Mouse (Mus musculus) thymus, postnatal 4 days (tissue): ENCODE measurements around the gene Dlg1.
"Not testable (repeated sequence)": the region's sequence is repeated elsewhere in the genome, so short reads cannot be mapped to it uniquely, and the experiment has no call there.

Experiments used
- DNase-seq: peaks from one replicate; pipeline ENCODE4 v3.0.0; 2021

The Dlg1 gene

DNA sequence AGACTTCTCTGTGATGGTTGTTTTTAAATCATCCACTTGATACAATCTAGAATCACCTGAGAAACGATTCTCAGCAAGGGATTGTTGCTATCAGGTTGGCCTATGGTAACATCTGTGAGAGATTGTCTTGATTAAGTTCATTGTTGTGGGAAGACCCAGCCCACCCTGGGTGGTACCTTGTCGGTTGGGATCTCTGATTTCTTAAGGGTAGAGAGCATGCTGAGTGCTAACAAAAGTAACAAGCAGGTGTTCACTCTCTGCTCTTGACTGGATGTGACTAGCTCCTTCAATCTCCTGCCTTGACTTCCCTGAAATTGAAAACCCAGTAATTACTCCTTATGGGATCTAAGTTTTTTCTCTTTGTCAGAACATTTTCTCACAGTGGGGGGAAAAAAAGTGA, 5.7 kb upstream of the Dlg1 start:
- no peak for DNase-seq

DNA sequence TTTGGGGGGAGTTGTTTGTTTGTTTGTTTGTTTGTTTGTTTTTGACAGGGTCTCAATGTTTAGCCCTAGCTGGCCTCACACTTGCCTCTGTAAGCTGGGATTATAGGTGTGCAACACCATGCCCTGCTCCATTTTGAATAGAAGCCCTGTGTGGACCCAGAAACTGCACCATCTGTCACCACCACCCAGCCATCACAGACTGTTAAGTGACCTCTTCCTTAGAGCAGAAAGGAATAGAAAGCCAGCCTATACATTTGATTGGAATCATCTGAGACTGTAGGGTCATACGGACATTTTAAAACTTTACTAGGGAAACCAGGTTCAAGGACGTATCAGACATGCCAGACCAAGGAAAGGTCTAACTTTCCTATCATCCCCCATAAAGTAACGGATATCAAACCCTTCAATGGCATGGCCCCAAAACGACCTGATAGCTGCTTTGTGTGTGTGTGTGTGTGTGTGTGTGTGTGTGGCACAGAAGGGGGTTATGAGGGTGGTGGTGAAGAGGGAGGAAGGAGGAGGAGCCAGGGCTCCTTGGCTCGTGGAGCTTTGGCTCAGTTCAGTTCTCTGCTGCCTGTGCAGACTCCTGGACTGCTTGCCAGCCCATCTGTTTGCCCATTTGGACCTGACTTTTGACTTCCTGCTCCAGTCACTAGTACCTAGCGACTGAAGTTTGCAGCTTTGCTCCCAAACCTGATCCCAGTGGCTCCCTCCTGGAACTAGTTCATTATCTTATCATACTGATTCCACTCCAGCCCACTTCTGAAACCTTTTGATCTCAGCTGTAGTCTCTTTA, 4.5 kb upstream of the Dlg1 start:
- no peak for DNase-seq

DNA sequence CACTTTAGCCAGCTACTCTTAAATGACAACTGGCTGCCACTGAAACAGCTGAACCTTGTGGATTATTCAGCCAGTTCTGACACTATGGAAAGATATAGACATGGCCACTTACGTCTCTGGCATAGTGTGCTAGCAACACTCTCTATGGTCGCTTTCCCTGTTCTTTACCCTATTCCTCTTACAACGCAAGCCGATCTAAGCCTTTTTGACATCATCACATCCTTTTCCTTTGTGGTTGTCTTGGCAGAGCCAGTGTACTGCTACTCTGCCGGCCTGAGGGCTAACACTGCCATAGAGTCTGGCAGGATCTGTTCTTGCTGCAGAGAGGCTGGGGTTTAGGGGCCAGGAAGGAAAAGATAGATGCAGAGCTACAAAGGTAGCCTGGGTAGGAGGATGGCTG, 3.8 kb upstream of the Dlg1 start:
- no peak for DNase-seq

DNA sequence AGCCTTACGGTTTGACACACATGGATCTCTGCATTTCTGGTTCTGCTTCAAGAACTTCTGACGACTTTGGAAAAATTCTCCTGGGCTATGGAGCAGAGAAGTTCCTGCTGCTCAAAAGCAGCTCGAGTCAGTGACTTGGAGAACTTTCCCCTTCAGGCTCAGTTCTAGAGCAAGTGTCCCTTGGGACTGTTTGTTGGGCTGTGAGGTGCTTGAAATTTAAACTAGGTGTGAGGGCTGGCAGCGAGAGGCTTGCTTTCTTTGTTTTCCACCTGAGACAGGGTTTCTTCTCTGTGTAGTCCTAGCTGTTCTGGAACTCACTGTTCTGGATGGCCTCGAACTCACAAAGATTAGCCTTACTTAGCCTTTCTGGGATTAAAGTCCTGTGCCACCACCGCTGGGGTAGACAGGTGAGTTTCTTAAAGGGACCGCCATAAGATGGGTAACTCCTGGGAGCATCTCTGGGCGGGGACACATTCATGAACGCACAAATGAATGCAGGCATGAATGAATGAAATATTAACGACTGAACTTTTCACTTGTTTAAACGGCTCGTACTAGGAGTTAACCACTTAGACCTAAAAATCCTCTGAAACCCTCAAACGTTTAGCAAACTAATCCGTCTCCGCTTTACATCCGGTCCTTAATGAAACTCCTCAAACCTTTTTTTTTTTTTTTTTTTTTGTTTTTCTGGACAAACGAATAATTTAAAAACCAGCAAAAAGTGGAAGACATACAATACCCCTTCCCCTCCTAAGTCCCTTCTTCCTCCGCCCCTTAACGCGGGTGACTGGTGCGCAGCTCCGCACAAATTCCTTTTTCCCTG, 476 bp upstream of the Dlg1 start:
- DNase-seq = no peak

DNA sequence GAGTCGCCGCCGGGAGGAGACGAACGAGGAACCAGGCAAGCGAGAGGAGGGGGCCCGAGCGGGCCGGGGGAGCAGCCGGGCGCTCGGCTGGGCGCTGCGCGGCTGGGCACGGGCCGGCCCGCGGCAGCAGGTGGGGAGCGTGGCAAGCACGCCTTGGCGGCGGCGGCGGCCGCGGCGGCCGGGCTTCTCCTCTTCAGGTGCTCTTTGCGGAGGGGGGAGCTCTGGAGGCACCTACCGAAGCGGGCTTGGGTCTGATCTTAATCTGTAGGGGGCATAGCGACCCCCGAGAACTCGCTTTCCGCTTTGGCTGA, 999 bp downstream of the Dlg1 start:
- peak; percentile 67 for DNase-seq

DNA sequence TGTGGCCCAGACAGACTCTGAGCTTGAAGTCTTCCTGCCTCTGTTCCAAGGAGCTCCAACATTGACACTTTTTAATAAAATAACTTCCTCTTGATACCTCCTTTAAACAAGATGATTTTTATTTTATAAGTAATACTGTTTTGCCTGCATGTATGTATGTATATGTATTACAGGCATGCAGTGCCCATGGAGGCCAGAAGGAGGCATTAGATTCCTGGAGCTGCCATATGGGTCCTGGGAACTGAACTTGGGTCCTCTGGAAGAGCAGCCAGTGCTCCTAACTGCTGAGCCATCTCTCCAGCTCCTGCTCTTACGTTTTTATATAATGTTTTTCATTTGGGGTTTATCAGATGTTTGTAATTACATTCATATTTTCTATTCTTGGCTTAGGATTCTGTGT, 9.0 kb downstream of the Dlg1 start:
- DNase-seq = no peak

DNA sequence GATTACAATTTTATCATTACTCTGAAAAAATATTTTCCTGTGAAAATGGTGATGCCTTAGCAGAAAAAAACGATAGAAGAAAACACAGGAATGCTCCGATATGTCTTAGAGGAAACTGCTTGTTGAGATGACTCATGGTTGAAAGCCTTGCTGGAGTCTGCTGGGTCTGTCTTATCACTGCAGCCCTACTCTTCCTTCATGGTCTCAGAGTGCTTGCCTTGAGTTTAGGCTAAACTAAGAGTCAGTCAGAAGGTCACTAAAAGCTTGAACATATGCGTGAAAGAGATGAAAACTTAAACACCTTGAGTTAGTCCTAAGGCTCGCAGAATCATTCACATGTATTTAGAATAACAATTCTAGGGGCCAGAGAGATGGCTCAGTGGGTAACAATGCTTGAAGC, 14.2 kb downstream of the Dlg1 start:
- no peak for DNase-seq

DNA sequence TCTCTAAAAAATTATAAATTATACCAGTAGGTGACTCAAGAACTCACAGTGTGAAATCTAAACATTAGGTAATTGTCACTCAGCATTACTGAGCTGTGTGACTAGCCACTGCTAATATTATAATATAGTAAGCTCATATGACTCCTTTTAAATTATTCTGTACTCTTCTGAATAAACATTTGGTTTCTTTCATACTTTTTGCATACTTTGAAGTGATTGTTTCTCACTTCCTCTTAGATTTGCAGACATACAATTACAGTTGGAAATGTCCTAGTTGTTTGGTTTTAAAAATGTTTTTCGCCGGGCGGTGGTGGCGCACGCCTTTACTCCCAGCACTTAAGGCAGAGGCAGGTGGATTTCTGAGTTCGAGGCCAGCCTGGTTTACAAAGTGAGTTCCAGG, 19.0 kb downstream of the Dlg1 start:
- DNase-seq = no peak

DNA sequence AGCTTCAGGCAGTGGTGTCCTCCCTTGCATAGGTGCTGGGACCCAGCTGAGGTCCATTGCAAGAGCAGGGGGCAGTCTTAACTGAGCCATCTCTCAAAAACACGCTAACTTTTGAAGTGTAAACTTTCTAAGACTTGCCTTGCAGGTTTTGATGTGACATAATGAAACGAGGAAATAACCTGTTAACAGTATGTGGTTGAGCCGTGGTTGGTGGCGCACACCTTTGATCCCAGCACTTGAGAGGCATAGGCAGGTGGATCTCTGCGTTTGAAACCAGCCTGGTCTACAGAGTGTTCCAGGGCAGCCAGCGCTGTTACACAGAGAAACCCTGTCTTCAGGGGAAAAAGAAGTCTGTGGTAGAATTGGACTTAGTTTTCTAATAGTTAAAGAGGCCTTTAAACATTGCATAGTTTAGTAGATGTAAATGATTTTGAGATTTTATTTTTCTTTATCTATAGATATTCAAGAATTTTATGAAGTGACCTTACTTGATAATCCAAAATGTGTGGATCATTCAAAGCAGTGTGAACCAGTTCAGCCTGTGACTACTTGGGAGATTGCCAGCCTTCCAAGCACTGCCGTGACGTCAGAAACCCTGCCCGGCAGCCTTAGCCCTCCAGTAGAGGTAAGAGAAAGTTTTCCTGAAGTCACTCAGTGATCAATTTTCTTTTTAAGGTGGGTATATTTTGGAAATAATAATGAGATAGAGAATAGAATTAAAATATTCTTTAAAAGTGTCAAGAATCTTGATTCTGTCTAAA, 20.6 kb downstream of the Dlg1 start:
- DNase-seq = peak; percentile 50

DNA sequence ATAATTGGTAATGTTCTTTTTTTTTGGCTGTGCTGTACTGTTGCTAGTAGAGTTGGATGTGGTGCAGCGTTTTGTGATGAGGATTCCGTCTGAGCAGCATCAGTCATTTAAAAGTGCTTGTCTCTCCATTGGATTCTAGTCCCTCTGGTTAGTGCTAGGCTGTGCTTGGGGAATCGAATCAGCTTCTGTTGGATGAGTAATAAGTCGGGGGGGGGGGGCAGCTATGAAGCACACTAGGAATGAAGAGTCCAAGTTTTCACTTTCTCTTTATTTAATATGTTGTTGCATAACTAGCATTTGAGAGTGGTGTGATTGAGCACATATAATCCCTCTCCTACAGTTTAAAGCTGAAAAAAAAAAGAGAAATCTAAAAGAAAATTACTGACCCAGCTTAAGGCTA, 21.5 kb downstream of the Dlg1 start:
- DNase-seq = no peak

DNA sequence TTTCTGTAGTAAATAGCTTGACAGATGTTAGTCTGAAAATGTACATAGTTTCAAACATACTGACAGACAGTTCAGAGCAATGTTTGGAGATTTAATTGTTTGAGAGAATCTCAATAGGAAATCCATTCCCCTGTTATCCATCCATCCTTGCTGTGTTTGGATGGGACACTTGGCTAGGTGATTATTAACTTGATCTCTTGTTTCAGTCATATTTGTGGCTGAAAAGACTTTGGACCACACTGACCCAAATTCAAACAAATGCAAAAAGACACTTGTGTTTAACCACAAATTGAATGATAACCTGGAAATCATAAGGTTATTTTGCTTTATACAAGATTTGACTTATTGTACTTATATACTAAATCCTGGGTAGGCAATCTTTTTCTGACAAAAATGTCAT, 24.5 kb downstream of the Dlg1 start:
- no peak for DNase-seq

DNA sequence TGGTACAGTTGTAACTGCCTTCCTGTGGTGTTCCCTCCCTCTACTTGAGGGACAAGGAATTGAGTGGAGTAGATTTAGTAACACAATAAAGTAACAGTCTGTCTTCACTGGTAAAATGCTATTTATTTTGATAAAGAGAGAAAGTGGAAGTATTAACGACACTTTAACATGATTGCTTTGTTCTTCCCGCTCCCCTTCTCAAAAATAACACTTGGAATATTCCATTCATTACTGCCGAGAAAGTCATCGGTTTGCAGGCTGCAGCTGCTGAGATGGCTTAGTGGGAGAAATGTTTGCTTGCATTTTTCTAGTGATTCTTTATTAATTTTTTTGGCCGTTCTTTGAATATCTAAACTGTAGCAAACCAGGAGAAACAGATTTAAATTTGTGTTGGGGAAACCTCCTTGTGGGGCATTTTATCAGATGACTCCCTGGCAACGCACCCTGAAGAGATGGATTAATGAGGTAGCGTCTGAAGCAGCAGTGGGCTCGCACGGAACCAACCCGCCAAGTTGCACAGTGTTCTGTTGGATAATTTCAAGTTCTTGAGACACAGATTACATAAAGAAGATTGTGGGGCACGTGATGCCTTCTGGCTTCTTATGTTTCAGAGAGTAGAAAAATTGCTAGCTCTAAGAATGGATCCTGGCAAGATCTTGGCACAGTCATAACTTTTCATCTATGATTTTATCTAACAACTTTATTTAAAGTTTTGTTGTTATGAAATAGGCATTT, 32.2 kb downstream of the Dlg1 start:
- no peak for DNase-seq

DNA sequence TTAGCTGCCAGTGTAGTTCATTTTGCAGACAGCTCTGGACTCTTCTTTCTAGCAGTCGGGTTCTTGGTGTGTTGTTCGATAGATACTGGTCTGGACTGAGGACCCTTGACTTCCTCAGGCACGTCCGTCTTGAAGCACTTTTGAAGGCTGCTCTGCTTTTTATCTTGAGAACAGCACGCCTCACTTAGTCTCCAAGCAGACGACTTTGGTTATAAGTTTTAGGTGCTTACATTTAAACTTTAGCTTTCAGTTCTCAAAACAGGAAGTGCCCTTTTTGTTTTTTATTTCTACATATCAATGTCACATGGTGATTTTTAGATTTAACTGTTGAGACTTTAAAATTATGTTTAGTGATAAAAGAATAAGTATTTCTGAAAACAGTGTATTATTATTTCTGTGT, 33.1 kb downstream of the Dlg1 start:
- no peak for DNase-seq

DNA sequence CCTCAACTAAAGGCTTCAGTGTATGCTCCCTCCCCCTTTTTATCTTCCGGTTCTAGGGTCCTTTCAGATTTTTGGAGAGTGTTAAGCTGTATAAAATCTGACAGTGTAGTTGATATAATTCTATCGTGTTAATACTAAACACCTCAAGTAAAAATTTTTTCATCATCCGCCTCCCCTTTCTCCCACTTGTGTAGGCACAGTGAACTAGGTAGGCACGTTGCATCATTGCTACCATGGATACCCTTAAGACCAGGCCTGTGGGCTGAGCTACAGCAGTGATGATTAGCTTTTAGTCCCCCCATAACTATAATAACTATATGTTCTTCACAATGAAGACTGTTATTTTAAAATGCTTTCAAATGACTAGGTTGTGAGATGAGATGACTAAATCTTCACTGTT, 34.1 kb downstream of the Dlg1 start:
- DNase-seq = no peak

DNA sequence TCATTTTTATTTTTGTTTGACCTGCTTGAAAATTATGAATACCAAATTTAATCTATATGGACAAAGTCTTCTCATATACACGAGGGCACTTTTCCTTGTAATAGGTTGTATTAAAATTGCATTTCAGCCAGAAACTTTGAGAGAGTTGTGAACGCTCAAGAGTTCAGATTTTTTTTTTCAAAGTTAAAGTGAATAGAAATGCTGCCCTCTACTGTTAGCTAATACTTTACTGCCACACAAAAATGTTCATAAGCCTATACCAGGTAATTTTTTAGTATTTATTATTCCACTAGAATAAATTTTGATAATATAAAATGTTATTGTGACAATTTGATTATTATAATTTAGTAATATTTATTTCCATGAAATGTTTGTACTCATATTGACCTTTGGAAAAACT, 42.0 kb downstream of the Dlg1 start:
- no peak for DNase-seq

DNA sequence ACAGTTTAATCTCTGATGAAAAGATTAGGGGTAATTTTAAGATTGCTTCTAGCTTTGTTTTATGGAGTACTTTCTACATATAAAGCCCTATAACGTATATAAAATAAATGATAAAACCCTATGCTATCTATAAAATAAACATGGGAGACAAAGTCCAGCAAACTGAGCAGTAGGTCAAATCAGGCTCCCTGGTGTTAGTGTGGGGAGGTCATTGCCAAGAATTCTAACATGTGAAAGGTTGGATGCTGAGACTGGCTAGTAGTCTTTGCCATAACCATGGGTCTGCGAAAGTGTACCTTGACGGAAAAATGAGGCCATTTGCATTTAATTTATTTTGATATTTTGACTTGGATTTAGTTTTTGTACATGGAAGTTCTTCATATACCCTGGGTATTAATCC, 42.7 kb downstream of the Dlg1 start:
- no peak for DNase-seq

DNA sequence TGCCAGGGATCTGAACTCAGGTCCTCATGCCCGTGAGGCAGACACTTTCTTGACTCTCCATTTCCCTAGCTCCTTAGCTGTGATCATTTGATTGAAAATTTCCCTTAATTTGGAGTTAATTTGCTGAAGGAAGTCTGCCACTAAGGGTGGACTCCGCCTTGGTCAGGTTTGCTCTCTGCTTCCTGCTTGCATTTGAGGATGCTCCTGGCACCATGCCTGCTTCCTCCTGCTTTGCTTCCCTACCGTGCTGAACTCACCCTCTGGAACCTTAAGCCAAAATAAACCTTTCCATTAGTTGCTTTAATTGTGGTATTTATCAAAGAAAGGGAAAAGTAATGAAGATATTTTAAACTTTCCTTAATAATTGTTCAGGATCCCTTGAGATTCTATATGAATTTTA, 44.1 kb downstream of the Dlg1 start:
- DNase-seq = no peak

DNA sequence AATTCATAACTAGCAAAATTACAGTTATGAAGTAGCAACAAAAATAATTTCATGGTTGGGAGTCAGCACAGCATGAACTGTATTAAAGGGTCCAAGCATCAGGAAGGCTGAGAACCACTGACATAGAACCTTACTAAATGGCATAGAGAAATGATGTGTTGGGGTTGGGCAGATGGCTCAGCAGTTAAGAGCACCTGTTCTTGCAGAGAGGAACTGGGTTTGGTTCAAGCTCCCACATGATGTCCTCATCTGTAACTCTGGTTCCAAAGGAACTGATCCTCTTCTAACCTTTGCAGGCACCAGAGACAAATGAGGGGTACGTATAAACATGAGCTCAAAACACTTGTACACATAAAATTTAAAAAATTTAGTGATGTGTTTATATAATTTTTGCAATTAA, 59.7 kb downstream of the Dlg1 start:
- DNase-seq = no peak

DNA sequence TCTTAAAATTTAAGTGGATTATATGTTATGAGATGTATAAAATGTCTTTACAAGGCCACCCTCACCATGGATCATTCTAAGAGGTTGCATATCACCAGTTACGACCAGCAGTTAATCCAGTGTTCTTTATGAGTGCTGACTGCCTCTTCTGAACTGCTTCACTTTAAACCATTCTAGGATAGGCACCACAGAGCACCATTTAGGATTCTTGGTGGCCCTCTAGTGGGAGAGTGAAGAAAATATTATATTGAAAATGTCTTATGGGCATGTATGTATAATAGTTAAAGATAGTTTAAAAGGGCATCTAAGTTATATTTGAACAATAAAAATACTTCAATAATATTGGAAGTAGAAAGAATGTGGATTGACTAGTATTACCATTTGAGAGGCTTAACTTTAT, 60.9 kb downstream of the Dlg1 start:
- no peak for DNase-seq

DNA sequence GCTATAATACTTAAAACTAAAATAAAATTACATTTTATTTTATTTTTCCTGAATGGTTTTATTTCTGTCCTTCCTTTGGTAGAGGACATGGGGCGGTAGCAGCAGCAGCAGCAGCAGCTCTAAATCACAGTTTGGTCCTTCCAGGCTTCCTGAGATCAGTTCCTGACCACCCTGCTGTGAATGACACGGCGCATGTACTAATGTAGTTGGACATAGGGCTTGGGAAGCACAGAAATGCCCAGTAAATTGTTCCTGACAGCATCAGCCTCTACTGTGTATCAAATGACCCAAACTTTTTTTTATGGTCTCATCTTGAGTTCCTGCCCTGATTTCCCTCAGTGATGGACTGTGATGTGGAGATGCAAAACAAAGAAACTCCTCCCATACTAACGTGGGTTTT, 61.6 kb downstream of the Dlg1 start:
- DNase-seq = no peak

DNA sequence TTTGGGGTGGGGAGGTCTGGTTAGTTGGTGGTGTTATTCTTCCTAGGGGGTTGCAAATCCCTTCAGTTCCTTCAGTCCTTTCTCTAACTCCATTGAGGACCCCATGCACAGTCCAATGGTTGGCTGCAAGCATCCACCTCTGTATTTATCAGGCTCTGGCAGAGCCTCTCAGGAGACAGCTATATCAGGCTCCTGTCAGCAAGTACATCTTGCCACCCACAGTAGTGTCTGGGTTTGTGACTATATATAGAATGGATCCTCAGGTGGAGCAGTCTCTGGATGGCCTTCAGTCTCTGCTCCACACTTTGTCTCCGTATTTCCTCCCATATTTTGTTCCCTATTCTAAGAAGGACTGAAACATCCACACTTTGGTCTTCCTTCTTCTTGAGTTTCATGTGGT, 67.7 kb downstream of the Dlg1 start:
- DNase-seq = not testable (repeated sequence)

DNA sequence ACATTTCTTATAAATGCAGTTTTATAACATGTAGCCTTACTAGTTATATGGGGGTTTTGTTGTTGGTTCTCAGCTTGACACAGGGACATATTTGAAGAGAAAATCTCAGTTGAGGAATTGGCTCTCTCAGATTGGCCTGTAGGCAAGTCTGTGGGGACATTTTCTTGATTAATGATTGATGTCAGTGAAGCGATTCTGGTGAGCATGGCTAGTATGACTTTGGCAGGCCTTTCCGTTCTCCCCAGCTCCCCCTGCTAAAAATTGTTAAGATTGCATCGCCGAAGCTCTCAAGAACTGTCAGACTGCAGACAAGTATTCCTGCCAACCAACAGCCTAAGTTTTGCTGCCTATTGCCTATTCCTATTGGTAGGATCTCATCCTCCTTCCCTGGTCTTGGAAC, 73.8 kb downstream of the Dlg1 start:
- DNase-seq = no peak

DNA sequence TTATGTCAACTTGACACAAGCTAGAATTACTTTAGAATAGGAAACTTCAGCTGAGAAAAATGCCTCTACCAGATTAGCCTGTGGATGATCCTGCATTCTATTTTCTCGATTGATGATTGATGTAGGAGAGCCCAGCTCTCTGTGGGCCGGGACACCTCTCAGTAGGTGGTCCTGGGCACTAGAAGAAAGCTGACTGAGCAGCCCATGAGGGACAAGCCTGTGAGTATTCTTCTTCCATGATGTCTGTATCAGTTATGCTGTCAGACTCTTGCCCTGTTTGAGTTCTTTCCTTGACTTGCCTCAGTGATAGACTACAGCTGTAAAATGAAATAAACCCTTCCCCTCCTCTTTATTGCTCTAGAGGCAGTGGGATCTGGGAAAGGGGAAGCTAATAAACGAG, 74.5 kb downstream of the Dlg1 start:
- DNase-seq = no peak
